Mouse (Mus musculus) cerebellum, adult 18-20 months (tissue): ENCODE results near the gene Tbcb.
A peak's percentile ranks its signal among the peaks of the same experiment; 100 is the strongest.
"Not testable (repeated sequence)": the region's sequence is repeated elsewhere in the genome, so short reads cannot be mapped to it uniquely, and the experiment has no call there.

Experiments used
- DNase-seq, 2 experiments: peaks; one replicate each; pipeline ENCODE4 v3.0.0; 2021

Gene Tbcb

DNA sequence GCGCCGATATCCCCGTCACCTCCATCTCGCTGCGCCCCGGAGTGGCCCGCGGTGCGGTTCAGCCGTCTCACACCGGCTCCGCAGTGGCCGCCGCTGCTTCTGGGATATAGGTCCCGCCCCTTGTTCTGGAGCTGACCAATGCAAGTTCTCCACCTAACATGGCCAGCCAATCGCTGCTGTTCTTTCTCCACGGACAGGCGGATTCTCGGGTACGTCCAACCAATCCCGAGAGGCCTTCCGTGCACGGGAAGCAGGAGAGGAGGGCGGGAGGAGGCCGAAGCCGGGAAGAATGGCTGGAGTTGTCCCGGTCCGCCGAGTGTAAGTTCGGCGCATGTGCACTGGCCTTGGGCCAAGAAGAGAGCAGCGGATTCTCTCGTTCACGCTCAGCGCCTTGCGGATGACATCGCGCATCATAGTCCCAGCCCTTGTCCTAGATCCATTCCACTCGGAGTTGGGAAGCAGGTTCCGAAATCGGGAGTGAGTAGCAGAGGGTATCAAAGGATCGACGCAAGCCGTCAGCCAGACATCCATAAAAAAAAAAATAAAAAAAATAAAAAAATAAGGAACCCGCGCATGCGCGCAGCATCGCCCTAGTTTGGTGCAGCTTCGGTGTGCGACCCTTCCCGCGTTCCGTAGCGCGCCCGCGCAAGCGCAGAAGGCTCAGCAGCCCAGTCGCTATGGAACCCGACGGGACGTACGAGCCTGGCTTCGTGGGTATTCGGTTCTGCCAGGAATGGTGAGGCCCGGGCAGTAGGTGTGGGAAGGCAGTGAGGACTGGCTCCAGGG lies at the start of gene Tbcb, which contains the start of gene Polr2i:
Gene Tbcb (minus strand): TSS at position 604 of the 786 bp plus-strand sequence.
Gene Polr2i (plus strand): TSS at position 280 of the 786 bp plus-strand sequence.
- peak; percentile 98 to 99 for DNase-seq

DNA sequence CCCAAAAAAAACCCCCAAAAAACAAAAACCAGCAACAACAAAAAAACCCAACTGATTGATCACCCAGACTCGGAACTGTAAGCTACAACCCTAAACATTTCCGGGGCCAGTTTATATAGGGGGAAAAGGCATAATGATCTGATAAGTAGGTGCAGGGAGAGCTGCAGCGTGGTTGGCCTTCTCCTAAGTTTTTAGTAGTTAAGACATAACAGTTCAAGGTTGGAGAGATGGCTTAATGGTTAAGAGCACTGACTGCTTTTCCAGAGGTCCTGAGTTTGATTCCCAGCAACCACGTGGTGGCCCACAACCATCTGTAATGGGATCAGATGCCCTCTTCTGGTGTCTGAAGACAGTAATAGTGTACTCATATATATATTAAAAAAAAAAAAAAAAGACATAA lies 49.5 kb upstream of the Tbcb start:
- DNase-seq = no peak

DNA sequence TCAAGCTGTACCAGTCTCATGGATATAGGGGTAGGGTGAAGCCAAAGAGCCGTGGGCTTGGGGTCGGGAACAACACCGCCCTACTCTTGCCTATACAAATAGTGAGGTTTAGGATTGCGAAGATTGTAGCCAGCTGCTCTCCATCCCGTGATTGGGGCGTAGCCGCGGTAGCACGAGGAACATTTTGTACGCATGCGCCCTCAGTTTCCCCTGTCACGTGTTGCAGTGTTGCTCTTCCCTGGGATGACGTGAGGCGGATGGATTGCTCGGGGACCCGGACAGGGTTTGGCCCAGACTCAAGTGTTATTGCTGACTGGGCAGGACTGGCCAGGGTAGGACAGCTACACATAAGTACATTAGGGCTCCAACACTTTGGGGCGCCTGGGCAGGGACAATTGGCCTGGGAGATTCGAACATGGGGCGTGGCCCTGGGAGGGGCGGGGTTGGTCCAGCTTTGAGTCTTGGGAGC lies 48.6 kb upstream of the Tbcb start:
- peak; percentile 83 to 84 for DNase-seq

DNA sequence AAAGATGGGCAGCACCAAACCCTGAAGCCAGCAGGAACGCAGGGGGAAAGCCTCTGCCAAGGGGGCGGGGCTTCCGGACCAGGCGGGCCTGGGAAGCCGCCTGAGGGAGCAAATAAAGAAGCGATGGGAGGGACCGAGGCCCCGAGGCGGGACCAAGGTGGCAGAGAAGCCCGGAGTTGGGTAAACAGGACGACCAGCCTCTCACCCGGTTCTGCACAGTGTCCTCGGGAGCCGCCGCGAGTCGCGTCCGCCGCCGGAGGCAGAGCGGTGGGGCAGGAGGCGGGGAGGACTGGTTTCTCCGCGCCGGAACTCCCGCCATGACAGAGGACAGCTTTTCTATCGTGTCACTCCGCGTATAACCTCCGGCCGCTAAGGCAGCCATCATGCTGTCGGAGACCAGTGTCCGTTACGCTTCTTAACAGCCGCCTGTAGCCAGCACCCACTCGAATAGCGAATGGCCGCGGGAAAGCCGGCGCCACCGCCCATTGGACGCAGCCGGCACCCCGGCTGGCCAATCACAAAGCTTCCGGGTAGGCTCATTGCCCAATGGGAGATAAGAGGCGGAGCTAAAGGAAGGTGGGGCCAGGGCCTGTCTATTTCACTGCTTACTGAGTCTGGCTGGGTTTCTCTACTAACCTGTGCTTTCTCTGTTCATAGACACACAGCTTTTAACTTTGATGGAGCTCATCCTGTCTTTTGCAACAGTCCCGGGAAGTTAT lies 48.0 kb upstream of the Tbcb start, which contains the start of the genes Thap8 and Wdr62:
Gene Thap8 (plus strand): TSS at position 144 of the 719 bp plus-strand sequence.
Gene Wdr62 (minus strand): TSS at position 469 of the 719 bp plus-strand sequence.
- DNase-seq = peak; percentile 92 to 93

DNA sequence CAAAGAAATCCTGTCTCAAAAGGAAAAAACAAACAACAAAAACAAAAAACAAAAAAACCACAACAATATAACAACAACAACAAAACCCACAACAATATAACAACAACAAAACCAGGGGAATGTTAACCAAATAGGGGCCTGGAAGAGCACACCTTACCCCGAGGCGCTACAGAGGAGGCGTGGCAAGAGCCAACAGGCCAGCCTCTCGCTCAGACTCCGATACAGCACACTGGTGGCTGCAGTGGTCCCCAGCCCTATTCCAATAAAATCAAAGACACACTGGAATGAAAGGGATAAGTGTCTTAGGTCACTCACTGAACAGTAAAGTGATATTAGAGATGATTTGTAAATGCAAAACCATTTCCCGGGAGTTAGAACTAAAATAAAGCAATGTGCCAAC lies 47.5 kb upstream of the Tbcb start:
- DNase-seq = no peak

DNA sequence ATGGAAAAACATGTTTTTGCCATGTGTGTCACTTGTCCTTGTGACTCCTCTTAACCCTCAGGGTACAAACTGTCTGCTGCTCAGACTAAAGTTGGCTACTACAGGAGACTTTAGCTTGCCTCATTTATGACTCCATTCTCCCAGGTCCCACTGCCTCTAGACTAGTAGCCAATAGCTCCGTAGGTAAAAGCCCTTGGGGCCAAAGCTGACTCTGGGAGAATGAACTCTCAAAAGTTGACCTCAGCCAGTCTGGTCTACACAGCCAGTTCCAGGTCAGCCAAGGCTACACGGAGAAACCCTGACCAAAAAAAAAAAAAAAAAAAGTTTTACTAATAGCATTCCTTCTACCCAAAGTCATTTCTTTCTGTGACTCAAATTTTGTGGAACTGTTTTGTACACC lies 46.8 kb upstream of the Tbcb start:
- no peak for DNase-seq

DNA sequence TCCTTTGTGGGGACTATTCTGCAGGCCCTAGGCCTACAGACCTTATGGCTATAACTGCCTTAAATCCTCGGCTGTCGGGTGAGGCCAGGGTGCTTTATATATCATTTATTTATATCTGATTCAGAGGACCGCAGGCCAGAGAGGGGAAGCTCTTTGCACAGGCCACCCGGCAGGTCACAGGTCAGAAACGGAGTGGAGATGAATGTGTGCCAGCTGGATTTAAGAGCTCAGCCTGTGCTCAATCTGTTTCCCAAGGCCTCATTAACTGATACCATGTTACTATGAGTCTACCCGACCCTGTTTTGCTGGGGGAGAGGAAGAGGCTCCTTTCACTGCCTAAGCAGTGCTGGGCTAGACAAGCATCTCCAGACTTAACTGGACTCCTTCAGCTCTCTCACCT lies 42.3 kb upstream of the Tbcb start:
- DNase-seq = no peak

DNA sequence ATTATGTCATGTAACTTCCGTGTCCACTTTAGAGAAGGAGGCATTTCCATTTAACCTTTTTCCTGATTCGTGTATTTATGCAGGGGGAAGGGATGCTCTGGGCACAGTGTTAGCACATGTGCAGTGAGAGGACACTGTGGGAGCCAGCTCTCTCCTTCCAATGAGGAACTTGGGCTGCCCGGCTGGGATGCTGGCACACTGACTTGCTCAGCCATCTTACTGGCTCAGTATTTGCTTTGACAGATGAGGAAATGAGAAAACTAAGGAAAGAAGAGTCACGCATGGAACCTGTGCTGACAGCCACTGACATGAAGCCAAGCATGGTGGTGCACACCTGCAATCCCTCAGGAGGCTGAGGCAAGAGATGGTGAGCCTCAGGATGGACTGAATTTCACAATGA lies 37.6 kb upstream of the Tbcb start:
- no peak for DNase-seq

DNA sequence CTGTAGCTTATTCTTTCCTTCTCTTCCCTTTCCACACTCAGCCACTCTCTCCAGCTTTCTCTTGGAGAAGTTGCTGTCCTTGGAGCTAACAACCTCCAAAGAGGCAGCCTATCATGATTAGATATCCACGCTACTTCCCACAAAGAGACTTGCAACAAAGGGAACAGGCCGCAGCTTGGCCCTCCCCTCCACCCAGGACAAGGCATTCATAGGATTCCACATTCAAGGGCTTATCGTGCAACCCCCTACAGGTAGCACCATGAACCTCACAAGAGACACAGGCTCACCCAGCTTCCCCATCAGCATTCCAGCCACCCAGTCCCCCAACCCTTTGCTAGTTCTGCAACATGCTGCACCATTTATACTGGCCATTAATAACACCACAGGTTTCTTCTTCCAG lies 34.7 kb upstream of the Tbcb start:
- no peak for DNase-seq

DNA sequence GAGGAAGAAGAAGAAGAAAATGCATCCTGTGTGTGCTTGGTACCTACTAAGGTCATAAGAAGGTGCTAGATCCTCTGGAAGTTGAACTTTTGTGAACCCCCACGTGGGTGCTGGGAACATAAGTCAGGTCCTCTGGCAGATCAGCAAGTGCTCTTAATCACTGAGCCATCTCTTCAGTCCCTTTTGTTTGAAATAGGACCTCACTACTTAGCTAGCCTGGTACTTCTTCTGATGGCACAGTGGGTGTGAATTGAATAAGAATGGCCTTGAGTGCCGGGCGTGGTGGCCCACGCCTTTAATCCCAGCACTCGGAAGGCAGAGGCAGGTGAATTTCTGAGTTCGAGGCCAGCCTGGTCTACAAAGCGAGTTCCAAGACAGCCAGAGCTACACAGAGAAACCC lies 33.9 kb upstream of the Tbcb start:
- no peak for DNase-seq

DNA sequence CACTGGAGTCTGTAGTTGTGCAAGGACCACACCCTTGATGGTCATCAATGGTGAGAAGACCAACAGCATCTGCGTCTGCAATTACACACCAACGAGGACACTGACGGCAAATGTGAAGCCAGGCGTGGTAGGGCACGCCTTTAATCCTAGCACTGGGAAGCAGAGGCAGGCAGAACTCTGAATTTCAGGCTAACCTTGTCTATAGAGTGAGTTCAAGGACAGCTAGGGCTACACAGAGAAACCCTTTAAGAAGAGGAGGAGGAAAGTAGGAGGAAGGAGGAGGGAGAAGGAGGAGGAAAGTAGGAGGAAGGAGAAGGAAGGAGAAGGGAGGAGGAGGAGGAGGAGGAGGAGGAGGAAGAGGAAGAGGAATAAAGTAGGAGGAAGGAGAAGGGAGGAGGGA lies 33.5 kb upstream of the Tbcb start:
- no peak for DNase-seq

DNA sequence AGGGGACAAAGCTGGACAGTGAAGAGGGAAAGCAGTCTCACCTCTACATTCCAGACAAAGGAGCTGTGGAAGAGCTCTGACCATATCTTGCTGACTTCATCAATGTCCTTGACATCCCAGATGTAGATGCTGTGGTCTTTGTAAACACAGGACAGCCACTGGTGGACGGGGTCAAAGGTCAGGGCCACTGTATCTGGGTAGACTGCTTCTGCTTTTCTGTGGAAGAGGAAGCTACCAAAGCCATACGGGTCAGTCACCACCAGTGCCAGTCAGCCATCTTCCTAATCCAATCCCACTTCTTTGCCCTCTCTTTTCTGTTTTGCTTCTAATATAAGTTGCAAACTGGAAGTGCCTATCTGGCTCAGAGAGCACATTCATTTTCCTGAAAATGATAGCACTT lies 33.0 kb upstream of the Tbcb start:
- DNase-seq = no peak

DNA sequence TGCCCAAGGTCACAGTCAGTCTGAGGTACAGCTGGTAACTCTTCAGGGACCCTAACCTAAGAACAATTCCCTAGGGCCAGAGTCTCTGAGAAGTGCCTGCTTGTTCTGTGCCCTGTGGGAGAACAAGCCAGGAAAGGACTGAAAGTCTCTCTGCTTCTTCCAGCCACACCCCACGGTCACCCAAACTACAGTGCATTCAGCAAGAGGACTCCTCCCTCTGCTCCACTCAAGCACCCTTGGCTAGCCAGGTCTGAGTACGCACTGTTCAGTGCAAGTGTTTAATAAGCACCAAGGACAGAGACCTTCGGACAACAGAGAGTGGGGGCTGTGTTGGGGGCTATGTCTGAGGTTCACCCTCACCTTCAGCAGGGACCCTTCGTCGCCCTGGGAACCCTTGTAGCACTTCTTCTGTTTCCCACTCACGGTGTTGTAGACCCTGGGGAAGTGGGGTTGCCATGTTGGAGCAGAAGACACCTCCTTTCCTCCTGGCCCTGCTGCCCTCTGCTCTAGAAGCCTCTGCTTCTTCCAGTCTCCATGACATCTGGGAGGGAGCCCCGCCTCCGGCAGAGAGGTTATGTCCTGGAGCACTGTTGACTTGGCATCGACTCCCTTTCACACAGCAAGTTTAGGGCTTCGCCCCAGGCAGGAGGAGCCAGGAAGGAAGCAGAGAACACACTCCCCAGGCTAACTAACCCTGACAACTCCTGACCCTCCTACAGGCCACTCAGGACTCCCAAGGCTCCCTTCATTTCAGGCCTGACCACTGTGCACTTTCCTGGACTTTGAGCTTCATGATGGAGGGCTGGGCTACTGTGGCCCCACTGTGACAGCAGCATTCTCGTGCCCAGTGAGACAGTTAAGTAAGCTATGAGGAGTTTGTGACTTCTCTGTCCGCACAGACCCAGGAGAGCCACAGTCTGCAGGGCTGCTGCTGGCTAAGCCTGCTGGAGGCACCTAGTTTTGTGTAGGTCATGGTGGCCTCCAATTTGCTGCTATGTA lies 20.2 kb upstream of the Tbcb start:
- no peak for DNase-seq

DNA sequence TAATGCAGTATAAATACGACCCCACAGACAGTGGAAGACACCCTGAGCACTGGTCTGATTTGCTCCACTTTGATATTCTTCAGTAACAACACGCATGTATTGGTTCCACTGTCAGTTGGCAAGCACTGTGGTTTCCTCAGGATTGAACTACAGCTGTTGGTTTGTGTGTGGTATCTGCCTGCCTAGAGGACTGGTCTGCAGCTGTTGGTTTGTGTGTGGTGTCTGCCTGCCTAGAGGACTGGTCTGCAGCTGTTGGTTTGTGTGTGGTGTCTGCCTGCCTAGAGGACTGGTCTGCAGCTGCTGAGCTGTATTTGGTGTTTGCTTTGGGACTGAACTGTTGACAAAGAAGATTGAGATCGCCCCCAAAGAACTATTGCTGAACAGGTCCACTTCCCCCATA lies 5.3 kb upstream of the Tbcb start:
- not testable (repeated sequence) for DNase-seq

DNA sequence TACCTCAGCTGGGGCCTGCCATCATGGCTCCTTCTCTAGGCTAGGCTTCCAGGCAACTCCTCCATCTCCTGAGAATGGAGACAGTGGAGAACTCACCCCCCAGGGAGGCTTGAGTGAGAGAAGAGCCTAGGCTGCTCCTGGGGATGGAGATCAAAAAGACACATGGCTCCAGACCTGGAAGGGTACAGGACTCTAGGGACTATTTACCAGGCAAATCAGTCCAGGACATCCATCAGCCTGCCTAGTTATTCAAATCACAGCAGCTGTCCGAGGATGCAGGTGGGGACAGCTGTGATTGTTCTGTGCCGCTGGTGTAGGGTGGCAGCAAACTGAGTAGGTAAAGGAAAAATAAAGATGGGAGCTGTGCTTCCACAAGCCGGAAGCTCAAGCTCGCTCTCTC lies 3.6 kb upstream of the Tbcb start, which contains the start of gene Ovol3:
Gene Ovol3 (minus strand): TSS at position 101 of the 400 bp plus-strand sequence.
- DNase-seq = no peak

DNA sequence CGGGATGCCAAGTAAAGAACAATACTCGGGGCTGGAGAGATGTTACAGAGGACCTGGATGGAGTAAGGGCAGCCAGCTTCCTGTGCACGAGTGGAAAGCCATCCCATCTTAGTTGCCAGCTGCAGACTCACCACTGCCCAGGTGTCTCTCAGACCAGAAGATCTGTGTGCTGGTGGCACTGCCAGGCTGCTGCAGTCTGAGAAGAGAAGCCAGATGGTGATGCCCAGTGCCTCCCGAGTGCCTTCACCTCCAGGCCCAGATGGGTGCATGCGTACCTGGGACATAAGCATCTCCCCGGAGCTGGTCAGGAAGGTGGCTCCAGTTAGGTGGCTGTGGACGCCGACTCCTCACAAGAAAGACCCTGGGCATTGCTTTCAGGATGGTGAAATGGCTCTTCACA lies 3.0 kb upstream of the Tbcb start:
- no peak for DNase-seq

DNA sequence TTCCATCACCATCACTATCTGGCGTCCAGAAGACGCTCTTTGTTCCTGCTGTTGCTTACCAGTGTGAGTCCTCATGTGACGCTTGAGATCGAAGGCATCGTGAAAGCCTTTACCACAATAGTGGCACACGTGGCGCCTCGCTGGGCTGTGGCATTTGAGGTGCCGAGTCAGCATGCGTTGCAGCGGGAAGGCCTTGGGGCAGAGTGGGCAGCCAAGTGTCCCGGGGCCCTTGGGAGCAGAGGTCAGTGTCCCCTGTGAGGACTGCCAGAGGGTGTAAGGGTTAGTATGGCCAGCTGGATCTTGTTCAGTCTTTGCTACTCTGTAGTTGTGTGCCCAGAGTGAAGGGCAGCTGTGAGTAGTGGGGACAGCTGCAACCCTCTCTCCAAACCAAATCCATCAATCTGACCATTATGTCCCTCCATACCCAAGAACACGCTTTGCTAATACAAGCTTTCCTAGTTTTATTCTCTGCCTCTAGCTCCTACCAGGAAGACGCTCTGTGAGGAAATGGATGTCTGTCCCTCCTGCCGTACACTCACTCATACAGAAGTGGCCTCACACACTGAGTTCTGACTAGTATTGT lies 2.3 kb upstream of the Tbcb start:
- no peak for DNase-seq

DNA sequence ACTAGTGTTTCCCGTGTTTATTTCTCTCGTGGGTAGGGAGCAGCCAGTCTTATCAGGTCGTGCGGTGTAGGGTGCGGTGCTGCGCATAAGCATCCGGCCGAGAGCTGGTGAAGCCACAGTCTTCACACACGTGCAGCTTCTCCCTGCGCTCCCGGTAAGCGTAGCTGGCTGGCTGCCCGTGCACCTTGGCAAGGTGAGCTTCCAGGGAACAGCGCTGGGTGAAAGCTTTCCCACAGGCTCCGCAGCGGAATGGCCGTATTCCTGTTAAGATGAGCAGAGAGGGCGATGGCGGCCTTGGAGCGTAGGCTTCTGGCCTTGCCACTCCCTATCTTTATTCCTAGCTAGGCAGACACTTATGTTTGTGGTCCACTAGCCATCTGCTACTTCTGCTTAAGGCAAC lies 1.3 kb upstream of the Tbcb start:
- peak; percentile 43 to 51 for DNase-seq

DNA sequence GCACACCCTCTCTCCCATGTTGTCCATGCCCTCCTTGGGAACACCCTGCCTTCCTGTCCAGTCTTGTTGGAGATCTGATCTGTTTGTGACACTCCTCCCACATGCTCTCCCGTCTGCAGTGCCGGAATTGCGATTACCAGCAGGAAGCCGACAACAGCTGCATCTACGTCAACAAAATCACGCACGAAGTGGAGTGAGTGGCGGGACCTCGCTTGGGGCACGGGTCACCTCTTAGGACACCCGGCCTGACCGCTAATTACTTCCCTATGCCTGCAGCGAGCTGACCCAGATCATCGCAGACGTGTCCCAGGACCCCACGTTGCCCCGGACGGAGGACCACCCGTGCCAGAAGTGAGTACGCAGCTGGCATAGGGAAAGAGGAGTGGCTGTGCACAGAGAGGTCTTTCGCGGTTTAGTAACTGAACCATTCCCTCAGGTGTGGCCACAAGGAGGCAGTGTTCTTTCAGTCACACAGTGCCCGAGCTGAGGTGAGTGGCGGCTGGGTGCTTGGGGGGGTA lies 618 bp upstream of the Tbcb start:
- peak; percentile 66 to 69 for DNase-seq

DNA sequence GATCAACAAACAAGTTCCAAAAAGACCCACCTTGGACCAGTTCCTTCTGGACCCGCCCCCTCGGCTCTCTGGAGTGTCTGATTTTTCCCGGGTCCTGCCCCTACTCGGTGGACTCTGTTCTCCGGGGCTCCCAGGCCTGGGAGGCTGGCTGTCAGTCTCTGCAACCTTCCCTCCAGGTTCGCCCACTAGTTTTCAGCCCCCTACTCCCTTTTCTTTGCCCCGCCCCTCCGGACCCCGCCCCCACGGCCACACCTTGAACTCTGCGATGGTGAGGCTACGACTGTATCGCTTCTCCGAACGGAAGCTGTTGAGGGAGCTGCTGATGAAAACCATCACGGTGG lies 774 bp downstream of the Tbcb start:
- DNase-seq = no peak

DNA sequence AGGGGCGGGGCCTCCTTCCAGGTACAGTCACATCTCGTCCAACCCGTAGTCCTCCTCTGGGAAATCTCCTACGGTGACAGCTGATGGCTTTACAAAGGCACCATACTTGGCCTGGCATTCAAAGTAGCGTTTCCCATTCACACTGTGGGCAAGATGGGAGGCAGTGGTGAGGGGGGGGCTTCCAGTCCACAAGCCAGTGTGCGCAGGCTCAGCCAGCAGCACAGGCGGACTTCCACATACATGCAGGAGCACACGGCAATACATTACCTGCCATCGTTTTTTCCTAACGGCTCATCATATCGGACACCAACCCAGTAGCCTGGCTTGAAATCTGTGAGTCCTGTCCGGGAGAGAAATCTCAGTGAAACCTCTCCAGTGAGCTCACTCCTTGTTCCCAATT lies 7.9 kb downstream of the Tbcb start:
- no peak for DNase-seq

DNA sequence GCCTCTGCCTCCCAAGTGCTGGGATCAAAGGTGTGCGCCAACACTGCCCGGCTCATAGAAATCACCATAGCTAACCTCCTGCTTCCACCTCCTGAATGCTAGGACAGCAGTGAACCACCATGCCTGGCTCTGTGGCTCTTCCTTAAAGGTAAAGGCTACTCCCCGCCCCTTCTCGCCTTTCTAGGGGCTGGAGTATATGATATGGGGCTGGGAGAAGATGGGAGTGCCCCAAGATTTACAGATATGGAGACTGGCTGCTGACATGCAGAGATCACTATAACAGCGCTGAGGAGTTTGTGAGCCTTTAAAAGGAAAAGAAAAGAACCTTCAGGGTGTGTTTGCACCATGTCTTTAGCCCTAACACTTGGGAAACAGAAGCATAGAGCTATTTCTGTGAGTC lies 9.9 kb downstream of the Tbcb start:
- DNase-seq = no peak
